Mouse (Mus musculus) telencephalon, adult 2 months (tissue): ENCODE measurements around the gene Ttc7b.

Experiments
- DNase-seq: peaks from one replicate; pipeline ENCODE4 v3.0.0-alpha.2; 2011; ENCODE audit warnings: low read depth, low spot score

The Ttc7b gene

DNA sequence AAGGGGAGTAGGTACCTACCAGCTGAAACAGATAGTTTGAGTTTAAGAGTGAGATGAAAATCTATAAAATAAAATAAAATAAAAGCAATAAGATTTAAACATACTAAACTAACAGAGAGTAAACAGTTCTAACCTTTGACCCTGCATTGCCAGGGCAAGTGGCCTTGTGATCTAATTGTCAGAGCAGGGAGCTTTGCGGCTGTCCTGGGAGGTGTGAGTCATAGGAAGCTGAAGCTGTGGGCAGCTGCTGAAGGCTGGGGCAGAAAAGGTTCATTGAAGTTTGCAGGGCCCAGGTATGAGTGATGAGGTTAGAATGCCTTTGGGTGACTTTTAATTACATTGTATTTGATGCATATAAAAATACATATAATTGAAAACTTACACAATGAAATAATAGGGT, 5.3 kb upstream of the Ttc7b start:
- no peak for DNase-seq

- no peak for DNase-seq
These were observed 391 bp downstream of the Ttc7b start for GRCm38 (mm10) chr12:100520077-100520793.

DNA sequence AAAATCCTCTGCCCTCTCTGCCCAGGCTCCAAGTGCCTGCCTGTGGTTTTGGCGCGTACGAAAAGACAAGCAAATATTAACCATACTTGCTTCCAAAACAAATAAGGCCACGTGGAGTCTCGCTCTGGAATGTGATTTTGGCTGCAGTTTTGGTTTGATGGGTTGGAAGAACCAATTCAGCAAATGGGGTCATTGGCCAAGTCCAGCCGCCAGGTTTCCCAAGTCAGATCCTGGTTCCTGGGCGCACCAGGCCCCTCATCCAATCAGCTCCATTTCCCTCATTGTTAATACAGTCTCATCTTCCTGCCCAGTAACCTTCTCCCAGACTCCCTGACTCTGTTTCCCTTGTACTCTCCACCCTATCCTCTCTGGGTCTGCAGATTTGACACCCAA, 946 bp downstream of the Ttc7b start:
- no peak for DNase-seq

- no peak for DNase-seq
These were observed 3.3 kb downstream of the Ttc7b start for GRCm38 (mm10) chr12:100517371-100517770.

DNA sequence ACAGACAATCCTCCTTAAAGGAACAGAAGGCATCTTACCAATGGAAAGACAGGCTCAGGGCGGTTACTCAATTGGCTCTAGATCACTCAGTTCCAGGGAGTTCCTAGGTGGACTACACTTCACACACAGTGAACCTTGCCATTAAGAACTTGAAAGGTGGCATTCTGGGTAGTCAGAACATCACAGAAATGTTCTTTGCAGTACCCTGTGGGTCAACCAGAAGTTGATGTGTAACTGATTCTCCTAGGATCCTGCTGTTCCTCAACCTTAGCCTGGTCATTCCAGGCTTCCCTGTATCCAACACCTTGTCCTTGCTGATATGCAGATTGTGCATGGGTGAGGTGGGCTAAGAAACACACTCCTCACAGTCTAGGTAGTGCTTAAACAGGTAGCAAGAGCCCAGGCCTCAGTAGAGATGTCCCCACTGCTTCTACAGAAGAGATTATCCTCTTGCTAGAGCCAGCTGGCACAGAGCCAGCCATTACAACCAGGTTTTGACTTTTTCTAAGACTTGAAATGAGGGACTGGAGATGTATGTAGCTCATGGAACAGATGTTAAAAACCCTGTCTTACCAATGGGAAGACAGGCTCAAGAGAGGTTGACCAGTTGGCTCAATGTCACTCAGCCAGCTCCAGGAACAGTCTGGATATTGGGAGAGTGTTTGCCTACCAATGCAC, 4.3 kb downstream of the Ttc7b start:
- DNase-seq = no peak

DNA sequence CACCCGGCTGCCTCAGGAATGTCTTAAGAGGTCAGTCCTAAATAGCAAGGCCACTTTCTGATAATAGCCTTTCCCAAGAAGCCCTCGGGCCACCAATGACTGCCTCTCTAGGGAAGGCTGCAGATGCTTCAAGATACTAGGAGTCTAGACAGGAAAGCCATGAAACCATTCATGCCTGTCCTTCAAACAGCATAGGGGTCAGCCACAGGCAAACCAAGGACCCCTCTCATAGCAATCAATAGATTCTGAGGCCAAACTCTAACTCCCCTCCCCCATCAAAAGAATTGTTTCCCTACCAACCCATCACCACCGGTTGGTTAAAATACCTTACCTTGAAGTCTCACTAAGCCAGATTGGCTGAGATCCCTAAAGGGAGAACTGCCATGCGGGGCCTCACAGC, 5.1 kb downstream of the Ttc7b start:
- no peak for DNase-seq

DNA sequence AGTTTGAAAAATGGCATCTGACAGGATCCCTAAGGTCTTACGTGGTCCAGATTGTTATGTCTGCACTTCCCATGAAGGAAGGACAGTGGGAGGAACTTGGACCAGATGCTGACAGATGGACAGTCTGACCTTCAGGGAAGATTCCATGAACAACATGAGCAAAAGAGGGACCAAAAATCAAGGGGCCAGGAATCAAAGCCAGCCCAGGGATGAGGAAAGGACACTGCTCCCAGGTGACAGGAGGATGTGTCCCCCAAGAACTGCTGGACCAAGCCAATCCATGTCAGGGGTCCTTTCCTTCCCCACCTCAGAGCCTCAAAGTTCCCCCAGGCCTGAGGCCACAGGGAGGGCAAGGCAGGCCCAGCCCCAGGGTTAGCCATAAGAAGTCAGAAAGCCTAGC, 6.0 kb downstream of the Ttc7b start:
- no peak for DNase-seq

- no peak for DNase-seq
These were observed 7.5 kb downstream of the Ttc7b start for GRCm38 (mm10) chr12:100513131-100513530.

- DNase-seq = no peak
These were observed 8.0 kb downstream of the Ttc7b start for GRCm38 (mm10) chr12:100512641-100513040.

GRCm38 (mm10) chr12:100509615-100510282, 10.9 kb downstream of the Ttc7b start:
- DNase-seq = no peak

GRCm38 (mm10) chr12:100508668-100509067, 12.0 kb downstream of the Ttc7b start:
- DNase-seq = no peak

DNA sequence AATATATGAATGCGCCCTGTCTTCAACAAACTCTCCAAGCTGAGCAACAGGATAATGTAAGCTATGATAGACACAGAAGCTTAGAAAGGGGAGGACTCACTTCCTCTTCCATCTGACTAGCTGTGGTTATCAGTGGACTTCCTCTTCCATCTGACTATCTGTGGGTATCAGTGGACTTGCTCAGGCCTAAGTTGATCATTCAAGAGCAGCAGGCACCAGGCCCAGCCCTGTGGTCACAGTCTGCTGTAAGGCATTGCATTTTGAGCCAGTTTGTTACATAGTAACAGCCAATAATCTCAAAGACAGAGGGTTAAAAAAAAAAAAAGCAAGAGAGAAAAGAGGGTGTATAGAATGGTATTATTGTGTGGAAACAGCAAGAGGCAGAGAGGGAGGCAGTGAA, 15.1 kb downstream of the Ttc7b start:
- no peak for DNase-seq

DNA sequence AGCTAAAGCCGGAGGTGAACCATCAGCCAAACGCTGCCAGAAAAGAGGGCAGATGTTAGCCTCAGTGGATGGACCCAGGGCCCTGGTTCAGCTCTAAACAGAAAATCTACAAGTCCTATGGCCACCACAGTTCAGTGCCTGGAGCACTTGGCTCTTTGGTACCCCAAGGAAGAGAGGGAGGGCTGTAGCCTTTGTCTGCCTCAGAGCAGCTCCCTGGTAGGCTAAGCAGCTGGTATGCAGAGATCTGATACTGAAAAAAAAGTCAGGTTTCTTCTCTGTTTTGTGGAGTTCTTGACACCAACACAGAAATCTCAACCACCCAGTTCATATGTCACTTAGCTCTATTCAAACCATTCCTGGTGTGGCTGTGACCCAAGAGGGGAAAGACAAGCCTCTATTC, 16.0 kb downstream of the Ttc7b start:
- DNase-seq = no peak

DNA sequence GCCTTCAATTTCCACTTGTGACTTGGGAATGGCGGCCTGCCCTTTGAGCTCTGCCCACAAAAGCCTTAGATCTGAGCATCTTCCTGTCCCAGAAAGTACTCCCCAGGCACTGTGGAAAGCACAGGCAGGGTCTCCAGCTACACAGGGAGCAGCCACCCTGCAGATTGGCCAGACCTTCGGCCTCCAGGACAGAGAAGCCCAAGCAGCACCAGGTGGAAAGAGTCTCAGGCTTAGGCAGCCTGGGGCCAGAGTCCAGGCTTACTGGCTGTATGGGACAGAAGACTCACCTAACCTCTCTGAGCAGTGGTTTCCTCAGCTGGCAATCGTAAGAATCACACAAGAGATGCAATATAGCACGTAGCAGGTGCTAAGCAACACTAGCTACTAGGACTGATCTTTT, 17.0 kb downstream of the Ttc7b start:
- DNase-seq = no peak

GRCm38 (mm10) chr12:100502544-100502943, 18.1 kb downstream of the Ttc7b start:
- DNase-seq = no peak

- DNase-seq = no peak
These were observed 19.4 kb downstream of the Ttc7b start for GRCm38 (mm10) chr12:100501261-100501660.

- no peak for DNase-seq
These were observed 21.2 kb downstream of the Ttc7b start for GRCm38 (mm10) chr12:100499469-100499868.

DNA sequence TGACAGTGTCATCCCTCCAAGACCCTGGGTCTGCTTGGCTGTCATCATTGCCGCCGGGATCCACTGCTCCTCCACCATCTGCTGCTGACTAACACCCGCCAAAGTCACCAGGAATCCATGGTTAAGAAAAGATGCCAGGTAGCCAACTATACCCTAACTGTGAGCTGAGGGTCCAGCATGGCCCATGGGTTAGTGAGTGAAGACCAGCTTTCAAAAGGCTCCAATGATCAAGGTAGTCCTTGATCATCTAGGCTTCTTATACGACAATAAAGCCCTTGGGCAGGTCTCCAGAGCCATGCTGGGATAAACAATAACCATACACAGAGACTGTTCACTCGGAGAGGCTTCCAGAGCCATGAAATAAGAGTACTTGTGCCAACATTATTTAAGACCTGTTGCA, 22.6 kb downstream of the Ttc7b start:
- DNase-seq = no peak

DNA sequence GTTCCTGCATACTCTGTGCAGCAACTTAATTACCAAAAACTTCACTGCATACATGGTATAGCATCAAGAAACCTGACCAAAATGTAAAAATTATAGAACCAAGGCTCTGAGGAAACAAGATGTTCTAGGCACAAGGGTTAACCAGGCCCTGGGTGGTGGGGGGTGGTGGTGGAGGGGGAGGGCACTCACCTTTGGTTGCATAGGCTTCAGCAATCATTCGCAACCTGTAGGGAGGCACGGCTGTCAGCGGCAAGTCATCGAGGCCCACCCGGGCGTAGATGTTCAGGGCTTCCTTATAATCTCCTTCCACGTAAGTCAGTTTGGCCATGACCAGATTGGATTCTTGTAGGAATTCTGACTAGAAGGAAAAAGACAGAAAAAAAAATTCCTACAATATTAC, 25.5 kb downstream of the Ttc7b start:
- no peak for DNase-seq

- DNase-seq = peak; percentile 90
These were observed 27.4 kb downstream of the Ttc7b start for GRCm38 (mm10) chr12:100493211-100493610.

GRCm38 (mm10) chr12:100492676-100493075, 27.9 kb downstream of the Ttc7b start:
- no peak for DNase-seq

- no peak for DNase-seq
These were observed 28.5 kb downstream of the Ttc7b start for GRCm38 (mm10) chr12:100491967-100492611.
